Mouse (Mus musculus): ENCODE measurements around the gene D7Ertd443e.

Gene D7Ertd443e

GRCm38 (mm10) chr7:134287570-134288222, 97.8 kb downstream of the D7Ertd443e start:
- no peak for DNase-seq

DNA sequence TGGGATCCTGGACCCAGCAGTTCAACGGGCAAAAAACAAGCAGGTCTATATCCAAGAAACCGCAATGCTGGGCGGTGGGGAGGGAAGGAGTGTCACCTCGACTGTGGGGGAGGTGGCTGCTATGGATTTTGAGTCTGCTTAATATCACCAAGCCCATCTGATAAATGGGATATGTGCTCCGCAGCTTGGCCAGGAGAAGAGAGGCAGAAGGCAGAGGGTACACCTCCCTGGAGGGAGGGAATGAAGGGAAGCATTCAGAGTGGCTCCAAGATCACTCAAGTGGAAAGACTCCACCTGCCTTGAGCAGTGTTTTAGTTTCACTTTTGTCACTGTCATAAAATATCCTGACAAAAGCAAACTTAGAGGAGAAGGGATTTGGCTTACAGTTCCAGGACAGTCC, 112.5 kb downstream of the D7Ertd443e start:
- no peak for DNase-seq

DNA sequence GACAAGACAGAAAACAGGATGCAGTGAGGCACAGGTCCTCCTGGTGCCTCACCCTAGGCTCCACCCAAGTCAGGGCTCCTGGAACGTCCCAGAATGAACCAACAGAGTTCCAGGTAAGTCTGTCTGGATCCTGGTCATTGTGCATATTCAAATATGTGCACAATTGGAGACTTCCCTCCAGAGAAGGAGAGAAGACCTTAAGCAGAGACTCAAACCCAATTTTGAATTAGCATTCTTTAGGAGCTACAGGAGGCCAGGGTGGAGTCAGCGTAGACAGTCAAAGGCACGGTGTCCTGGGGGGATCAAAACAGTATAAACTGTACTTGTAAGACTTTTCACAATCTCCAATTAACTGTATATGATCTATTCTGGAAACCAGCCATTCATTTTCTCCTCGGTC, 113.0 kb downstream of the D7Ertd443e start:
- no peak for DNase-seq

- DNase-seq = no peak
Measured at GRCm38 (mm10) chr7:134265783-134266182, 119.7 kb downstream of the D7Ertd443e start.

DNA sequence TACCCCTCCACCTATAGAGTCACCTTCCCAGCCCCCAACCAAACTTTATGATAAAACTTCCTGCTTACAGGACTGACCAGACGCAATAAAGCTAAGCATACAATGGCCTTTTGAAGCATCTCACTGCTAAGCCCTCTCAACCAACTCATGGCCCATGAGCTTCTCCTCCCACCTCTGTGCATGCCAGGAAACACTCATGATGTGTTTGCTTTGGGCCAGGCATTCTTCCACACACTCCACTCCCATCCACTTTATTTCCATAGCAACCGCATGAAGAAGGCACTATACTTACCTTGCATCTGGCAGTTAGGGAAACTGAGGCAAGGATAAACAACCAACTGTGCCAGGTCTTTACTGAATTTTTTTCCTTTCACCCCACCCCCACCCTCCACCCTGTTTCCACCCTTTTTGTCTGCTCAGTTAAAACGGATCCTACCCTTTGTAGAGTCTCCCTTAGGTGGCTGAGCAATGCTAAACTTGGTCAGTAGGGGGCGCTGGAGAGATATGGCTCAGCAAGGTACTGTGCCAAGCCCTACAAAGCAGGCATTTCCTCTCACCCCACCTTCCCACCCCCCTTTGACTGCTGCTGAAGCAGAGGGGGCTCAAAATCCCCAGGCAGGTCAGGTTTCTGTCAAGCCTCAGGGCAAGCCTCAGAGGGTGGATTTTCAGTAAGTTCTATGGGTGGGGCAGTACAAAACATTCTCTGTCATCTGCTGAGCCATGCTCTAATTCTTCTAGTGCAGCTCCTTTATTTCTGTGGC, 122.1 kb downstream of the D7Ertd443e start:
- peak; percentile 5 to 35 for DNase-seq

DNA sequence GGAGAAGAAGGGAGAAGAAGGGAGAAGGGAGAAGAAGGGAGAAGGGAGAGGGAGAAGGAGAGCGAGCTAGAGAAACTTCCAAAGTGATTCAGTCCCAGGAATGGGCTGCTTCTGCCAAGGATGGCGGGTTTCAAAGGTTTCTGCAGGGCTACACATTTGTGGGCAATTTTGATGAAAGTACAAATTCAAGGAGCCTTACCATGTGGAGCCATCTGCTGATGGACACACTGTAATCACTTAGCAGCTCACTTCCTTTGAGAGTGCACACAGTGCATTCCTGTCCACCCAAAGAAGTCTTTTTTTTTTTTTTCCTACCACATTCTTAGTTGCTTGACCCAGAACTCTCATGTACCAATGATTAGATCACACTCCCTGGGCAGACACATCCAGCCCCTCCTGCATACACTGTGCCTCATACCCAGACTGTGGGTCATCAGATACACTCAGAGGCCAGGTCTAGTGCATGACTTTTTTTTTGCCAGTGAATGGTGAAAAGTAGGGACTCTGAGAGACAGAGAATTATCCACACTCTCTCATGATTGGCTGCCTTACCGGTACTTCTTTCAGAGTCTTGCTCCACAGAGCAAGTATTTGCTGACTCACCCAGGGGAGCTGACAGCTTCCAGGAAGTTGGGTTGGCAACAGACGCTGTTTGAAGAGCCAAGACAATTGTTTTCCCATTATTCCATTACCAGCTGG, 124.3 kb downstream of the D7Ertd443e start:
- DNase-seq = no peak

GRCm38 (mm10) chr7:134250273-134250870, 135.1 kb downstream of the D7Ertd443e start:
- DNase-seq = no peak

DNA sequence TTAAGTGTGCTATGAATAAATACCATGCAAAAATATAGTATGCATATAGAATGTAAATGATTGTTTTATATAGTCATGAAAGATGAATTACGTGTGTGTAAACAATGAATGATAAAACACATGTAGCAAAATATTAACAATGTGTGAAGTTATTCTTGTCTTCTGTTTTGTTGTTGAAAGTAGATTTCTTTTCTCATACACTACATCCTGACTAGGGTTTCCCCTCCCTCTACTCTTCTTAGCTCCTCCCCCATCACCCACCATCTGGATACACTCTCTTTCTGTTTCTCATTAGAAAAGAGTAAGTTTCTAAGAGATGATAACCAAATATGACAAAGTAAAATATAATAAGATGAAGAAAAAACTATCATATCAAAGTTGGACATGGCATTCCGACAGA, 137.4 kb downstream of the D7Ertd443e start:
- DNase-seq = no peak

DNA sequence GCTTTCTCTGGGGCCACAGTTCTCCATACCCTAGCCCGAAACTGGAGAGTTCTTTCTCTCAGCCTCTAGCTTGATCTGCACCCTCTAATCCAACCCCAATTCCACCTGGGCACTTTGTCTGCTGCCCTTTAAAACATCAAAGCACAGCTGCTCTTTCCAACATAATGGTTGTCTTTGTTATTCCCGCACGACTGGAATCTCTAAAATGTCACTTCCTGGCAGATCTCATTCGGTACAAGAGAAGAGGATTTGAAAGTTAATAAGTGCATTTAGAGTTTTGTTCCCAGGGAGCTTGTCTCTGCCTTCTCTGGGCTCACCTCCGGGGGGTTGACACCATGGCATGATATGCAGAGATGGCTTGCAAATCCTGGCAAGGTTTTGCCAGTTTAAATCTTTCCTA, 138.8 kb downstream of the D7Ertd443e start:
- DNase-seq = no peak

GRCm38 (mm10) chr7:134242773-134243172, 142.7 kb downstream of the D7Ertd443e start:
- DNase-seq = no peak

DNA sequence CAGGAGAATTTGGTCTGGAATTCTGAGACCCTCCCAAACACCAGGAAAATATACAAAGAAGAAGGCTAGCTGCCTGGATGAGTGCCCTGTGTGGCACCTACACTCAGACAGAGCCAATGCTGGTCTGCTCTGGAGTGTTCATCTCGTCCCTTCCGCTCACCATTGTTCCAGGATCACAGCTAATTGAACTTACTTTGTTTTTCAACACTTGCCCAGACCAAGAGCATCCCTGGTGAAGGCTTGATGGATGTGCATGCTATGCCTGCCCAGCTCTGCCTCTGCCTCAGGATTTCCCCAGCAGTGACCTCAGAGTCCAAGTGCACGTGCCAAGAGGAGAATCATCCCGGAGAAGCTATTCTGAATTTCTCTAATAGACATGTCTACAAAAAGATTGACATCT, 144.2 kb downstream of the D7Ertd443e start:
- DNase-seq = no peak

- no peak for DNase-seq
Measured at GRCm38 (mm10) chr7:134240579-134240978, 144.9 kb downstream of the D7Ertd443e start.

DNA sequence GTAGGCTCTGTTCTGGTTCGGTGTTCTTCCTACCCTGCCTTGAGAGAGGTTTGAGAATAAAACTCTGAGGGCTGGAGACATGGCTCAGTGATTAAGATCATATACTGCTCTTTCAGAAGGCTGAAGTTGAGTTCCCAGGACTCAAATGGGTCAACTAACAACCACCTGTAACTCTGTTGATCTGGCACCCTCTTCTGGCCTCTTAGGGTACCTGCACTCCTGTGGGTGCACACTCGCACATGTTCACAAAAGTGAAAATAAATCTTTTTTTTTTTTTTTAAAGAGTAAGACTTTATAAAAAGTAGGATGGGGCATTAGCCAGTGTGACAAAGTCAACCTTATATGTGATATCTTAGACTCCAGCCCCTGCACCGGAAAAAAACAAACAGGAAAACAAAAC, 146.6 kb downstream of the D7Ertd443e start:
- DNase-seq = no peak

- no peak for DNase-seq
Measured at GRCm38 (mm10) chr7:134237356-134237755, 148.1 kb downstream of the D7Ertd443e start.

DNA sequence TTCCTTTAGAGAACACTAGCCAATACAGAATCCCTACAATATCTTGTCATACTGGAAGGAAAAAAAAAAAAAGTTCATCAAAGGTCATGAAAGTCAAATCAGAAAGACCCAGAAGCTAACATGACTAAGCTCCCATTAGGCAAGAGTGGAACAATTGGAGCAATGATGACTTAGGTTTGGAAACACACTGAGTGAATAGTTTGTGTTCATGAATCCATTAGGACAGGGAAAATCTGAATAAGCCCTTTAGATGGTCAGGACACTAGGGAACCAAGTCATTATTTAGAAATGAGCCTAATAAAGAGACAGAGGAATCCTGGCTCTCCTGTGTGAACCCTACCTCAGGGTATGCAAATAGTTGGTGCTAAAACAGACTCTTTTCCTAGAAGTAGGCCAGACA, 148.7 kb downstream of the D7Ertd443e start:
- no peak for DNase-seq

- DNase-seq = no peak
Measured at GRCm38 (mm10) chr7:134235552-134235951, 149.9 kb downstream of the D7Ertd443e start.

GRCm38 (mm10) chr7:134231378-134232346, 153.8 kb downstream of the D7Ertd443e start, which contains the start of gene Adam12:
Adam12 (minus strand) TSS chr7:134232146.
- DNase-seq = no peak

DNA sequence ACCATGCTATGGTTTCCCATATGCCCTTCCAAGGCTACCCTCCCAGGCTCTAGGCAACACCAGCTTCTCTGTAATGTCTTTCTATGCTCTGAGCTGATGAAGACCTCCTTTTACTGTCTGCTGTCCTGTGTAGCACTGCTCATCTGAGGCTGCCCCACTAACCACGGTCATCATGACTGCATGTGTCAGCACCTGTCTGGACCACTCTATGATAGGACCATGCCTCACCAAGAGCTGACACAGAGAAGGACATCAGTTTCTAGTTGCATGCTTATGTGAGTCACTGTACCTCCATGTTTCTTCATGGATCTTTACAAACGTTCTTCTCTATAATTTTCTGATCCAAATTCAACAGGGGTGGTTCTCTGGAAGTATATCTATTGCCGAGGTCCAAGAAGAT, 154.8 kb downstream of the D7Ertd443e start:
- DNase-seq = no peak

DNA sequence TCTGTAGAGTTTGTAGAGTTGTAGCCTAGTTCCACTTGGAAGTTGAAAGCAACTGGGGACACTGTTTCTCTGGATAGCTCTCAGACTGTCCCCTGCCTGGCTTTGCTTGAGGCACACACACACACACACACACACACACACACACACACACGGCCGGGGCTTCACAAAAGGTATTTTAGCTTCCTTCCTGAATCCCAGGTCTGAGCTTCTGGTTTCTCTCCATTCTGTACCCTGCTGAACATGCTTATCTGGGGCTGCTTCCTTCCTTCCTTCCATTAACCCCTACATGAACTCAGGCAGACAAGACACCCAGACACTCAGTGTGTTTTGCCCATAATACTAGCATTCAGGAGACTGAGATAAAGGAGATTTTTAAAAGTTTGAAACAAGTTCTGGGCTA, 155.6 kb downstream of the D7Ertd443e start:
- no peak for DNase-seq

GRCm38 (mm10) chr7:134227773-134228455, 157.5 kb downstream of the D7Ertd443e start:
- DNase-seq = no peak

DNA sequence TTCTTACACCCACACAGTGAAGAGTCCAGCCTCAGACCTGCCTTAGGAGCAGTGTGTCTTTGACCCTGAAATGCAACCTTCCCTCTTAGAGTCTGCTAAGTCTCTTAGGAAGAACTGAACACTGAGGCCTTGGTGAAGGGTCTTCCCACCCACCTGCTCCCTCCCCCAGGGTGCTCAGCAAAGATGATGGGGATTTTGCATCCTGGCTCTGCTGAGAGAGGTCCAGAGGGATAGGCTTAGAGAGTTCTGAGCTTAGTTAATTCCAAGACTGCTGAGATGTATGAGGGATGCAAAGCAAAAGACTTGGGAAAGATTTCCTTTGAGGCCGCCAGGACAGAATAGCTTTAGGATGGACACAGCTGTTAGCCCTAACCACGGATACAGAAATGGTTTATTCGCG, 158.4 kb downstream of the D7Ertd443e start:
- DNase-seq = no peak

DNA sequence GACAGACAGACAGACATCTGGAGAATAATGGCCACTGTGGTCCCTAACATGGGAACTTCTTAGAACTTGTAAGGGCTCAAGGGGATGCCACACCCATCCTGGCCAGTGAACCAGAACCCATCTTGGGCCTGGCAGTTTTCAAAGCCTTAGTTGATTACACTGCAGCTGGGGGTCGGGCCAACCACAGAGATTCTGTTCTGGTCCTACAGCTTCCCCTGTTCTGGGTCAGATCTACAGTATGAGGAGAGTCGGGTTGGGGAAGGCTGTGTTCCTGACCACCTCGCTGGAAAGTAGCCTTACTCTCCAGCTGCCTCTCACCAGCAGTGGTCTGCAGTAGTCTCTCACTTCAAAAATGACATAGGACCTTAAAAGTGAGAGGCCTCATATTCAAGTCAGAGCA, 159.2 kb downstream of the D7Ertd443e start:
- no peak for DNase-seq
